Mouse (Mus musculus) lung, adult 2 months (tissue): ENCODE measurements around the gene Emsy. TPM values are rescaled to one million over a fixed set of nuclear protein-coding genes. Genes with fewer than 3 reads are reported as not detected.

Source experiments
- DNase-seq: peaks from one replicate; pipeline ENCODE4 v3.0.0; 2022
- H3K4me1 ChIP-seq: fragments of 200-500 bp; 2 replicates; pipeline ENCODE4 v1.6.1; 2011; ENCODE audit warnings: low read length; ENCODE audit not compliant: control insufficient read depth, insufficient read depth
- H3K4me3 ChIP-seq: fragments of 200-500 bp; replicated peaks from 2 replicates; pipeline ENCODE3; 2011; ENCODE audit warnings: low read depth, mild to moderate bottlenecking, control low read depth, low read length; ENCODE audit errors: extremely low read depth
- CTCF ChIP-seq: fragments of 200-500 bp; IDR thresholded peaks from 2 replicates; pipeline ENCODE4 v1.5.1; 2011; ENCODE audit warnings: mild to moderate bottlenecking, low read length, control low read depth; ENCODE audit not compliant: insufficient read depth
- POLR2A ChIP-seq: fragments of 200-500 bp; IDR thresholded peaks from 2 replicates; pipeline ENCODE4 v1.6.1; 2011; ENCODE audit warnings: low read depth, mild to moderate bottlenecking, control low read depth, low read length, borderline replicate concordance; ENCODE audit errors: extremely low read depth
- WGBS: fragments of 180-500 bp; shearing (Covaris S2); methylation state at CpG from one replicate; pipeline ENCODE4 v1.1.7; 2018; 5-methylcytosine and 5-hydroxymethylcytosine counted together
- polyA plus RNA-seq: library from polyadenylated mRNA; depleted of rRNA; stranded (reverse); fragments of >200 nt; gene quantifications from 2 replicates; pipeline ENCODE4 v1.2.3, GENCODE M21; 2012

The Emsy gene
- polyA plus RNA-seq, 1 experiment: 20.2 TPM

- no peak for TF ChIP-seq POLR2A
- no peak for TF ChIP-seq CTCF
- DNase-seq: no peak
- Histone ChIP-seq H3K4me1 (no peaks in the 10 kb centered on the region; the same call in 1 of the 2 replicates), H3K4me3 (no peak overlapping the region)
- WGBS: 68% methylated on average over 3 of the region's 3 CpGs
Observed at GRCm38 (mm10) chr7:98586313-98586712, 70.3 kb downstream of the Emsy start.

GRCm38 (mm10) chr7:98584555-98584954 is 72.0 kb downstream of the Emsy start:
- no peak overlapping the region for H3K4me3 ChIP-seq
- TF ChIP-seq CTCF: no peak
- no peak for TF ChIP-seq POLR2A
- WGBS: 66% methylated on average over 3 of the region's 3 CpGs
- H3K4me1 ChIP-seq: peaks cover 5% of the 10 kb centered on the region
- DNase-seq: no peak

GRCm38 (mm10) chr7:98581266-98581665 is 75.3 kb downstream of the Emsy start:
- WGBS: 85% methylated on average over 4 of the region's 4 CpGs

GRCm38 (mm10) chr7:98580441-98580840 is 76.1 kb downstream of the Emsy start:
- WGBS: 37% methylated on average over 7 of the region's 7 CpGs
- no peak for TF ChIP-seq POLR2A
- TF ChIP-seq CTCF: no peak
- Histone ChIP-seq H3K4me1 (peaks cover 5% of the 10 kb centered on the region), H3K4me3 (no peak overlapping the region)
- DNase-seq: no peak

More at GRCm38 (mm10) chr7:98581266-98581665, 75.3 kb downstream of the Emsy start:
- no peak for DNase-seq
- peaks cover 5% of the 10 kb centered on the region for H3K4me1 ChIP-seq
- TF ChIP-seq POLR2A: no peak
- no peak for TF ChIP-seq CTCF
- no peak overlapping the region for H3K4me3 ChIP-seq

GRCm38 (mm10) chr7:98579731-98580130 is 76.9 kb downstream of the Emsy start:
- TF ChIP-seq POLR2A: no peak
- no peak for TF ChIP-seq CTCF
- no peak for DNase-seq
- Histone ChIP-seq H3K4me1 (peaks cover 5% of the 10 kb centered on the region), H3K4me3 (no peak overlapping the region)
- 57% methylated on average over 6 of the region's 6 CpGs for WGBS

GRCm38 (mm10) chr7:98577461-98577860 is 79.1 kb downstream of the Emsy start:
- H3K4me1 ChIP-seq: peaks cover 11% of the 10 kb centered on the region
- 62% methylated on average over 1 of the region's 1 CpGs for WGBS
- TF ChIP-seq POLR2A (no peak), CTCF (no peak)
- DNase-seq: no peak
- no peak overlapping the region for H3K4me3 ChIP-seq

GRCm38 (mm10) chr7:98575651-98576239 is 80.8 kb downstream of the Emsy start:
- Histone ChIP-seq H3K4me3 (no peak overlapping the region), H3K4me1 (peaks cover 10% of the 10 kb centered on the region)
- DNase-seq: no peak
- TF ChIP-seq POLR2A (no peak), CTCF (no peak)
- 97% methylated on average over 3 of the region's 3 CpGs for WGBS

GRCm38 (mm10) chr7:98574771-98575191 is 81.8 kb downstream of the Emsy start:
- TF ChIP-seq CTCF (no peak), POLR2A (no peak)
- no peak for DNase-seq
- H3K4me1 ChIP-seq: peaks cover 8% of the 10 kb centered on the region
- 77% methylated on average over 2 of the region's 2 CpGs for WGBS
- H3K4me3 ChIP-seq: no peak overlapping the region

GRCm38 (mm10) chr7:98574271-98574670 is 82.3 kb downstream of the Emsy start:
- Histone ChIP-seq H3K4me3 (no peak overlapping the region), H3K4me1 (peaks cover 8% of the 10 kb centered on the region)
- no peak for DNase-seq
- WGBS: 88% methylated on average over 7 of the region's 7 CpGs
- TF ChIP-seq POLR2A (no peak), CTCF (no peak)

GRCm38 (mm10) chr7:98573231-98573781 is 83.3 kb downstream of the Emsy start:
- 46% methylated on average over 10 of the region's 10 CpGs for WGBS
- peak; percentile 35; the same call in 1 of the 2 replicates for TF ChIP-seq POLR2A
- no peak for TF ChIP-seq CTCF
- peak; percentile 23 for DNase-seq
- Histone ChIP-seq H3K4me3 (no peak overlapping the region), H3K4me1 (peaks cover 8% of the 10 kb centered on the region)
